Mouse (Mus musculus) CH12.LX (cell line): ENCODE data around the gene Babam2. TPM values are rescaled to one million over a fixed set of nuclear protein-coding genes. Genes with fewer than 3 reads are reported as not detected.

ENCODE experiments used
- DNase-seq: peaks from one replicate; pipeline ENCODE4 v3.0.0-alpha.2; 2013; ENCODE audit errors: extremely low read depth
- H3K27ac ChIP-seq: 2 replicates; pipeline ENCODE4 v1.5.1; 2012; ENCODE audit warnings: low read depth, mild to moderate bottlenecking, control low read depth, moderate library complexity; ENCODE audit not compliant: insufficient read depth
- H3K27me3 ChIP-seq: replicated peaks from 2 replicates; pipeline ENCODE3; 2012; ENCODE audit warnings: inconsistent platforms
- H3K36me3 ChIP-seq, 2 experiments: replicated peaks in 1 of 2; 2 replicates each; pipeline versions ENCODE3 to v1.6.1; 2012; ENCODE audit warnings: inconsistent platforms in 1 of 2, low read length in 1 of 2, mild to moderate bottlenecking in 1 of 2, mixed read lengths in 1 of 2, moderate library complexity in 1 of 2; ENCODE audit not compliant: control insufficient read depth in 1 of 2, insufficient read depth in 1 of 2
- H3K4me1 ChIP-seq, 2 experiments: 2 replicates each; pipeline ENCODE4 v1.6.1; 2012; ENCODE audit warnings: inconsistent platforms in 1 of 2, moderate library complexity in 1 of 2; ENCODE audit not compliant: insufficient read depth in 2 of 2, control insufficient read depth in 1 of 2
- H3K4me2 ChIP-seq: 2 replicates; pipeline ENCODE4 v1.6.1; 2012; ENCODE audit warnings: low read depth, mild to moderate bottlenecking, control low read depth; ENCODE audit not compliant: poor library complexity, insufficient read depth, severe bottlenecking
- H3K4me3 ChIP-seq, 3 experiments: fragments of 150-350 bp in 1 of 3; sonication (generic) in 1 of 3; replicated peaks in 1 of 3; 2 replicates each; pipeline versions ENCODE3 to v1.5.1; 2011 to 2012; ENCODE audit warnings: low read depth in 2 of 3, low read length in 2 of 3, mild to moderate bottlenecking in 2 of 3, moderate library complexity in 2 of 3, control low read depth in 1 of 3, improper control_type of control experiment in 1 of 3, inconsistent platforms in 1 of 3, mixed read lengths in 1 of 3; ENCODE audit not compliant: poor library complexity in 1 of 3
- H3K79me2 ChIP-seq: replicated peaks from 2 replicates; pipeline ENCODE4 v1.6.1; 2012; ENCODE audit warnings: mild to moderate bottlenecking, moderate library complexity; ENCODE audit not compliant: control insufficient read depth, poor library complexity, insufficient read depth, severe bottlenecking; ENCODE audit errors: extremely low read depth
- H3K9ac ChIP-seq: 2 replicates; pipeline ENCODE4 v1.6.1; 2012; ENCODE audit warnings: low read depth, mild to moderate bottlenecking, control low read depth, moderate library complexity; ENCODE audit not compliant: insufficient read depth
- H3K9me3 ChIP-seq: replicated peaks from 2 replicates; pipeline ENCODE3; 2012; ENCODE audit warnings: low read length, inconsistent platforms, mixed read lengths
- E2F4 ChIP-seq: IDR thresholded peaks from 2 replicates; pipeline ENCODE4 v1.6.1; 2011; ENCODE audit warnings: low read depth, low read length, improper control_type of control experiment; ENCODE audit not compliant: insufficient replicate concordance
- ELF1 ChIP-seq: IDR thresholded peaks from 2 replicates; pipeline ENCODE4 v1.6.1; 2014; ENCODE audit warnings: low read depth, mild to moderate bottlenecking, inconsistent platforms, low read length, improper control_type of control experiment
- HCFC1 ChIP-seq: IDR thresholded peaks from 2 replicates; pipeline ENCODE4 v1.6.1; 2012; ENCODE audit warnings: low read depth, mild to moderate bottlenecking, inconsistent platforms, low read length, improper control_type of control experiment
- IRF4 ChIP-seq: IDR thresholded peaks from 2 replicates; pipeline ENCODE4 v1.6.1; 2014; ENCODE audit warnings: low read depth, mild to moderate bottlenecking, inconsistent platforms, low read length, improper control_type of control experiment
- JUN ChIP-seq: IDR thresholded peaks from 2 replicates; pipeline ENCODE4 v1.6.1; 2011; ENCODE audit warnings: low read depth, mild to moderate bottlenecking, low read length, improper control_type of control experiment, moderate library complexity; ENCODE audit not compliant: insufficient read depth
- MAFK ChIP-seq: IDR thresholded peaks from 2 replicates; pipeline ENCODE4 v1.6.1; 2011; ENCODE audit warnings: low read length, improper control_type of control experiment; ENCODE audit not compliant: insufficient replicate concordance
- PAX5 ChIP-seq: IDR thresholded peaks from 2 replicates; pipeline ENCODE4 v1.6.1; 2012; ENCODE audit warnings: low read length, inconsistent platforms, mixed read lengths
- POLR2A ChIP-seq: IDR thresholded peaks from 2 replicates; pipeline ENCODE4 v1.6.1; 2011; ENCODE audit warnings: low read depth, mild to moderate bottlenecking, improper control_type of control experiment, low read length
- POLR2AphosphoS2 ChIP-seq: IDR thresholded peaks from 2 replicates; pipeline ENCODE4 v1.6.1; 2011; ENCODE audit warnings: low read depth, low read length, improper control_type of control experiment
- RAD21 ChIP-seq: IDR thresholded peaks from 2 replicates; pipeline ENCODE4 v1.6.1; 2011; ENCODE audit warnings: low read depth, mild to moderate bottlenecking, low read length, improper control_type of control experiment, moderate library complexity
- TBP ChIP-seq: conservative IDR thresholded peaks from 2 replicates; pipeline ENCODE4 v1.6.1; 2011; ENCODE audit warnings: low read depth, low read length, improper control_type of control experiment
- TCF12 ChIP-seq: IDR thresholded peaks from 2 replicates; pipeline ENCODE4 v1.6.1; 2014; ENCODE audit warnings: low read depth, mild to moderate bottlenecking, inconsistent platforms, low read length, improper control_type of control experiment
- UBTF ChIP-seq: IDR thresholded peaks from 2 replicates; pipeline ENCODE4 v1.6.1; 2012; ENCODE audit warnings: low read depth, mild to moderate bottlenecking, inconsistent platforms, low read length, improper control_type of control experiment, moderate library complexity
- ZC3H11A ChIP-seq: IDR thresholded peaks from 2 replicates; pipeline ENCODE4 v1.6.1; 2012; ENCODE audit warnings: low read depth, mild to moderate bottlenecking, inconsistent platforms, low read length, improper control_type of control experiment
- ZKSCAN1 ChIP-seq: IDR thresholded peaks from 2 replicates; pipeline ENCODE4 v1.6.1; 2012; ENCODE audit warnings: low read depth, inconsistent platforms, low read length, improper control_type of control experiment, borderline replicate concordance
- ZMIZ1 ChIP-seq: IDR thresholded peaks from 2 replicates; pipeline ENCODE4 v1.6.1; 2012; ENCODE audit warnings: low read depth, mild to moderate bottlenecking, inconsistent platforms, low read length, improper control_type of control experiment
- dilution Hi-C: fragments of 300-500 bp; cut with MboI; formaldehyde crosslinking; loops from 2 replicates; pipeline ENCODE4 v1.14.3; 2020; ENCODE audit warnings: low sequenced_read_pairs; ENCODE audit not compliant: extremely low pct_unique_long_range_greater_than_20kb, extremely low pct_ligation_motif_present
- in situ Hi-C: fragments of 300-500 bp; cut with MboI; formaldehyde crosslinking; loops from 3 replicates; pipeline ENCODE4 v1.14.3; 2019; ENCODE audit warnings: low sequenced_read_pairs, low pct_ligation_motif_present, low pct_unique_long_range_greater_than_20kb, mixed read lengths
- polyA plus RNA-seq: library from polyadenylated mRNA; unstranded; fragments of >175 nt; gene quantifications from 2 replicates; pipeline ENCODE4 v1.2.1, GENCODE M21; 2012; ENCODE audit warnings: low read depth; ENCODE audit not compliant: insufficient read length
- total RNA-seq, 2 experiments: library from RNA; depleted of rRNA; stranded (reverse); fragments of 300-350 nt in 1 of 2; fragments of >200 nt in 1 of 2; gene quantifications; 2 replicates each; pipeline ENCODE4 v1.2.3; 2012 to 2014

The Babam2 gene
- total and polyA plus RNA-seq, 3 experiments, result 38.2 to 78.0 (median 39.8) TPM

DNA sequence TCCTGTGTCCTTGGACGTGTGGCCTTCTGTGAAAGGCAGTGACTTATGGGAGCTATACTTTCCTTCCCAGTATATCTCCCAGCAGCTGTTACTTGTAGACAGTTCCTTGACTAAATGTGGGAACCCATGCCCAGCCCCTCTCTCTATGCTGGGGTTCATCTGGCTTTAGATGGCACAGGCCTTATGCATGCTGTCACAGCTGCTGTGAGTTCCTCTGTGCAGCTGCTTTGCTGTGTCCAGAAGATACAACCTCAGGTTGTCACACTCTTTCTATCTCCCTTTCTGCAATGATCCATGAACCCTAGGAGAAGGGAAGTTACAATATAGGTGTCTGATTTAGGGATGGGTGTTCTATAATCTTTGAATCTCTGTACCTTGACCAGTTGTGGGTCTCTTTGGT, 132.1 kb downstream of the Babam2 start:
- in situ Hi-C loops (no loop called here), dilution Hi-C loops (no loop called here)
- H3K4me1 ChIP-seq, result peaks cover 0 to 4% of the 10 kb centered on the region in 2 experiments; a peak in 1 of 4 replicates
- no peak for TF ChIP-seq UBTF
- no peak for TF ChIP-seq ZMIZ1
- no peak for TF ChIP-seq ZC3H11A
- TF ChIP-seq JUN, result no peak
- TF ChIP-seq POLR2A, result no peak
- no peak for TF ChIP-seq TCF12
- TF ChIP-seq RAD21, result no peak
- no peak for TF ChIP-seq HCFC1
- TF ChIP-seq IRF4, result no peak
- TF ChIP-seq E2F4, result no peak
- no peak for TF ChIP-seq PAX5
- TF ChIP-seq ELF1, result no peak
- TF ChIP-seq ZKSCAN1, result no peak
- H3K4me3 ChIP-seq, result no peak overlapping the region
- no peak overlapping the region for H3K27ac ChIP-seq
- no peak overlapping the region for H3K9ac ChIP-seq
- H3K36me3 ChIP-seq, result peaks cover 0 to 16% of the 10 kb centered on the region in 2 experiments
- H3K4me2 ChIP-seq, result no peak overlapping the region
- H3K9me3 ChIP-seq, result no peaks in the 10 kb centered on the region
- no peaks in the 10 kb centered on the region for H3K79me2 ChIP-seq
- H3K27me3 ChIP-seq, result no peaks in the 10 kb centered on the region
- DNase-seq, result no peak

DNA sequence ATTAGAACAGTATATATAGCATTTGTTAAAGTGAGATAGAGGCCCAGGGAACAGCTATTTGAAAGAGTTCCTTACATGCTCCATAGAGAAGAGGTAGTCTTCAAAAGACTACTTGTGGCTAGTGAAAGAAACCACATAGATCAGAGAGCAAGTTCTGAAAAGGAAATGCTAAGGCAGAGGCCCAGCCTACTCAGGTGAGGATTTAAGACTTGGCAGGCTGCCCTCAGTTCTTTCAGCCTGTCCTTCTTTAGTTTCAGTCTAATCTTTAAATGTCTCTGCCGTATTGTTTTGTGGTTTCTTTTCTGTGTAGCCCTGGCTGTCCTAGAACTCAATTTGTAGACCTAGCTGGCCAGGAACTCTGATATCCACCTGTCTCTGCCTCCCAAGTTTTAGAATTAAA, 134.1 kb downstream of the Babam2 start:
- Histone ChIP-seq H3K9ac (no peak overlapping the region), H3K4me2 (no peak overlapping the region), H3K79me2 (no peaks in the 10 kb centered on the region), H3K27me3 (no peaks in the 10 kb centered on the region), H3K4me3 (no peak overlapping the region), H3K4me1 (peaks cover 0 to 4% of the 10 kb centered on the region in 2 experiments; a peak in 1 of 4 replicates), H3K9me3 (no peaks in the 10 kb centered on the region), H3K36me3 (peaks cover 0 to 13% of the 10 kb centered on the region in 2 experiments), H3K27ac (no peak overlapping the region)
- dilution Hi-C loops, result no loop called here
- no peak for DNase-seq
- in situ Hi-C loops, result no loop called here
- TF ChIP-seq TBP, result no peak
- no peak for TF ChIP-seq POLR2A
- TF ChIP-seq ZMIZ1, result no peak
- TF ChIP-seq JUN, result no peak
- TF ChIP-seq MAFK, result no peak
- no peak for TF ChIP-seq POLR2AphosphoS2
